Mouse (Mus musculus): ENCODE measurements around the gene Ctnnd2. TPM values are rescaled to one million over a fixed set of nuclear protein-coding genes. Genes with fewer than 3 reads are reported as not detected.

Gene Ctnnd2
- polyA plus RNA-seq, 1 experiment from 2014 or later = 1.0 TPM

DNA sequence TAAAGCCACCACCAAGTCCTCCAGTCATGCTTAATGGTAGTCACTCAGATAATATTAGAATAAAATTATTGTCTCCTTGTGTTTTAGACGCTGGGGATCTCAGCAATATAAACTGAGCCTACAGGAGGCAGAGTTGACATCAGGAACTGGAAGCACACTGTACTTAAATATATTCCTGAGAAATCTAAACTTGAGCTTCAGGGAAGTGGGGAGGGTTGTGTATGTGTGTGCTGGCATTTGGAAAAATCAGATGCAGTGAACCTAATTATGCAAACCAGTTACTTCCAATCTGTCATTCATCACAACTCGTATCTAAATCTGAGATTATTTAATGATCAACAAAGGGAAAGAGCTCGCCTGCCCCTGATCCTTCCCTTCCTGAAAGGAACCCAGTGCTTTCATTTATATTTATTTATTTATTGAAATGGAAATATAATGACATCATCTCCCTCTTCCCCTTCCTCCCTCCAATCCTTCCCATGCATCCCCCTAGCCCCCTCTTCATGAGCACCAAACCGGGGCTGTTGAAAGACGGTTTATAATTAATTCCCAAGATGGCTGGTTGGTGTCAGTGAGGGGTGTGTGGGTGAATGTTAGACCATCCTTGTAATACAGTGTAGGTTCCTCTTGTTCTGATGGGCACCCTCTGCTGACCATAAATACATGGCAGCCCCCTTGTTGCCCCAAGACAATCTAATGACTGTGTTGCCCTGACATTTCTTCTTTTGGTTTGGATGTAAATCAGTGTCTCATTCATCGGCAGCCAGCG lies 495.6 kb downstream of the Ctnnd2 start:
- TF ChIP-seq CTCF (IDR thresholded peaks at IDR 0.05; ENCODE audit: low read depth) = no peak
- Histone ChIP-seq H3K27ac (ENCODE audit: low read depth, low read length) (no peak overlapping the region), H3K4me1 (replicated peaks; ENCODE audit: control insufficient read depth, insufficient read depth, low read length) (no peaks in the 10 kb centered on the region), H3K4me3 (ENCODE audit: low read depth, low read length) (no peak overlapping the region), H3K27me3 (replicated peaks; ENCODE audit: control insufficient read depth, insufficient read depth, low read length) (no peaks in the 10 kb centered on the region), H3K4me2 (replicated peaks; ENCODE audit: low read depth) (no peak overlapping the region), H3K36me3 (ENCODE audit: control insufficient read depth, insufficient read depth) (no peaks in the 10 kb centered on the region), H3K9ac (ENCODE audit: low read depth, low read length) (no peak overlapping the region), H3K9me3 (ENCODE audit: control insufficient read depth) (no peaks in the 10 kb centered on the region)
- WGBS = 80% methylated on average over 7 of the region's 7 CpGs
- ATAC-seq = no peak

DNA sequence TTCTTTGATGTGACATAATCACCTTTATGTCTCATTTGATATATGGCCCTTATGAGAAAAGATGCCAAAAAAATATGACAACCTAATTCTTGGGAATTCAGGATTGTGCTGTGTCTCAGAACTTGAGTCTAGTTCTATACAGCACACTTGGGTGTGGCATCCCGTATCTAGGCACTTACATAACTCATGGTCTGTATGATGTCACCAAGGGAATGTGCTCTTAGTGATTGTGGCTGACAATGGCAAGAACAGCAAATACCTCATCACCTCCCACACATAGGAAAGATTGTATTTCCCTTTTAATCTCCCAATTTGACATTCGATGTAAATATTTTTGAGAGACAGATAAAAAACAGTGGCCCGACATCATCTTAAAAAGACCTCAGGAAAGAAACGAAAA lies 509.5 kb downstream of the Ctnnd2 start:
- H3K36me3 ChIP-seq (ENCODE audit: control insufficient read depth, insufficient read depth) = no peaks in the 10 kb centered on the region
- H3K4me3 ChIP-seq (ENCODE audit: low read depth, low read length) = no peak overlapping the region
- WGBS = 76% methylated on average over 4 of the region's 4 CpGs
- no peak for ATAC-seq
- no peak overlapping the region for H3K9ac ChIP-seq (ENCODE audit: low read depth, low read length)
- no peaks in the 10 kb centered on the region for H3K27me3 ChIP-seq (replicated peaks; ENCODE audit: control insufficient read depth, insufficient read depth, low read length)
- H3K9me3 ChIP-seq (ENCODE audit: control insufficient read depth) = no peaks in the 10 kb centered on the region
- H3K4me1 ChIP-seq (replicated peaks; ENCODE audit: control insufficient read depth, insufficient read depth, low read length) = no peaks in the 10 kb centered on the region
- H3K4me2 ChIP-seq (replicated peaks; ENCODE audit: low read depth) = no peak overlapping the region
- H3K27ac ChIP-seq (ENCODE audit: low read depth, low read length) = no peak overlapping the region
- TF ChIP-seq CTCF (IDR thresholded peaks at IDR 0.05; ENCODE audit: low read depth) = no peak

DNA sequence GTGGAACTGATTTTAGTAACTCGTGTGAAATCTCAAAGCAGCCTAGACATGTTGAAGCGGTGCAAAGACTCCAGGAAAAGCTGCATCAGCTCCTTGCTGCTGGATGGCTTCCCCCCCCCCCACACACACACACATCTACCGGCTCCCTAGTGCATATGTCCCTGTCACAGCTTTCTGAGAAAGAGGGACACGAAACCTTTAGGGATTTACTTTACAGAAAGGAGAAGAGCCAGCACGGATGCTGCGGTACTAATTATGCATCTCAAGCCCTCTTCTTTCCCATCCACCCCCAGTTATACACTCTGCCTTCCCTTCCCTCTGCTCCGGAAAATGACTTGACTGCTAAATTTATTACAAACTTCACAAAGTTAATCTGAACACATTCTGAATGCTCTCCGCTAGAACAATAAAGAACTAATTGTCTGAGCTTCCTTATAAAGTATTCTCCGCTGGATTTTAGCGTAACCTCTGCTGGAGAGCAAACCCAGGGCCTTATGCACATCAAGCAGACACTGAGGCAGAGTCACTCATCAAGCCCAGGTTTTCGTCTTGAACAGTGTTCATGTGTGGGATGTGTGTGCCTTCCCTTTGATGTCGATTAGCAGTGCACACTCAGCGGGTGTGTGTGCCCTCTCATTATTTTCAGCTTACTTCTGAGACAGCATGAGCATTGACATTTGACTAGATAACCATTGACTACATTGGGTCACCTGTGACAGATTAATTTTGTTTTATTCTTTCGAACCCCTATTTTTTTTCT lies 510.1 kb downstream of the Ctnnd2 start:
- Histone ChIP-seq H3K9me3 (ENCODE audit: control insufficient read depth) (no peaks in the 10 kb centered on the region), H3K4me2 (replicated peaks; ENCODE audit: low read depth) (no peak overlapping the region), H3K9ac (ENCODE audit: low read depth, low read length) (no peak overlapping the region), H3K27ac (ENCODE audit: low read depth, low read length) (no peak overlapping the region), H3K27me3 (replicated peaks; ENCODE audit: control insufficient read depth, insufficient read depth, low read length) (no peaks in the 10 kb centered on the region), H3K4me3 (ENCODE audit: low read depth, low read length) (no peak overlapping the region), H3K4me1 (replicated peaks; ENCODE audit: control insufficient read depth, insufficient read depth, low read length) (no peaks in the 10 kb centered on the region), H3K36me3 (ENCODE audit: control insufficient read depth, insufficient read depth) (no peaks in the 10 kb centered on the region)
- no peak for TF ChIP-seq CTCF (IDR thresholded peaks at IDR 0.05; ENCODE audit: low read depth)
- WGBS = 84% methylated on average over 14 of the region's 14 CpGs
- no peak for ATAC-seq

DNA sequence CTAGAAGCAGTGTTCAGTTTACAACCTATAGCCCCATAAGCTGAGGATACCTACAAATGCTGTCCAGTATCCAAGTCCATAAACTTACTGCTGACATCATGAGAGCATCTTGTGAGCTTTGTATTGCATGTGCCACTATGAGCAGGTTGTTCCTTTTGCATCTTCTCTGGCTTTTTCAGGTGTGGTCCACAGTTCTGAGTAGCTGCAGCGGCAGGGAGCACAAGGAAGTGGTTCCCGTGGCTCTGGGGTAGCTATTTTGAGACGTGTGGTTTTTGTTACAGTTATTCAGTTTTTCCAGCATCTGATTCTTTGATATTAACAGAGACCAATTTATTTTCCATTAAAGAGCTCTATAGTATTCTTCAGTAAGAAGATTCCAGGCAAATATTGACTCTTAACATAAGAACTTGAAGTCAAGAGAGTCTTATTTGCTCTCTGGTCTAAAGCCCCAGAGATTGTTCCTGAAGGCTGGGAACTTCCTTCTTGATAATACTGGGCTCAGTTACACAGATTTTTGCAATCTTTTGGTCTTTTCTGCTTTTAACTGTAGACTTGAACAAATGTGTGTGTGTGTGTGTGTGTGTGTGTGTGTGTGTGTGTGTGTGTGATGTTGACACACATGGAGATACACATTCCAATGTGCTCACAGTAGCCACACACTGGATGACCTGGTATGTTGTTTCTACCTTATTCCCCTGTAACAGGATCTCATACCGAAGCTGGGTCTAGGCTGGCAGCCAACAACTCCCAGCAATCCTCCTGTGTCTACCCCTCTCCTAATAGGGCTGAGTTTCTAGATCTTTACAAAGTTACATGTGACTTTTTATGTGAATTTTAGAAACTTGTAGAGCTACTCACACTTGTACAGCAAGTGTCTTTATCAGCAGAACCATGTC lies 514.1 kb downstream of the Ctnnd2 start:
- Histone ChIP-seq H3K4me2 (replicated peaks; ENCODE audit: low read depth) (no peak overlapping the region), H3K9me3 (ENCODE audit: control insufficient read depth) (no peaks in the 10 kb centered on the region), H3K27ac (ENCODE audit: low read depth, low read length) (no peak overlapping the region), H3K36me3 (ENCODE audit: control insufficient read depth, insufficient read depth) (no peaks in the 10 kb centered on the region), H3K4me1 (replicated peaks; ENCODE audit: control insufficient read depth, insufficient read depth, low read length) (no peaks in the 10 kb centered on the region), H3K4me3 (ENCODE audit: low read depth, low read length) (no peak overlapping the region), H3K27me3 (replicated peaks; ENCODE audit: control insufficient read depth, insufficient read depth, low read length) (no peaks in the 10 kb centered on the region), H3K9ac (ENCODE audit: low read depth, low read length) (no peak overlapping the region)
- 72% methylated on average over 4 of the region's 4 CpGs for whole genome bisulfite sequencing
- no peak for ATAC-seq
- TF ChIP-seq CTCF (IDR thresholded peaks at IDR 0.05; ENCODE audit: low read depth) = no peak

DNA sequence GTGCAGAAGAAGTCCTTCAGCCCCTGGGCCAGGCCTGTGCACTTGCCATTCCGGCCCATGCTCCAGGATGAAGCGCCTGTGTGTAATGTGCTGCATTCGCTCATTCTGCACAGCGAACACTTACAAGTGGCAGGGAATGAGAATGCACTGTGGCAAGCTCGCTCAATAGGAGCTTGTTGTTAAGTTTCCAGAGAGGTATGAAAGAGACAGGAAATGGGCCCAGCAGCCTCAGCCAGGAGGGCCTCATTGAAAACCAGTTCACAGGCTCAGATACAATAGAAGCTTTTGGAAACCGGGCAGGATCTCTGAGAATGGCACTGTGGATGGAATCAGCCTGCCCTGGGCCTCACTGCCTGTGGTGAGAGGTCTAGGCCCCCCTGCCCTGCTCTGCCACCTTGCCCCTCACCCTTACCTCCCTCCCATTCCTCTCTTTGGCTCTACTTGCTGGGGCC lies 521.4 kb downstream of the Ctnnd2 start:
- no peak overlapping the region for H3K9ac ChIP-seq (ENCODE audit: low read depth, low read length)
- no peaks in the 10 kb centered on the region for H3K36me3 ChIP-seq (ENCODE audit: control insufficient read depth, insufficient read depth)
- TF ChIP-seq CTCF (IDR thresholded peaks at IDR 0.05; ENCODE audit: low read depth) = no peak
- no peak overlapping the region for H3K27ac ChIP-seq (ENCODE audit: low read depth, low read length)
- H3K4me1 ChIP-seq (replicated peaks; ENCODE audit: control insufficient read depth, insufficient read depth, low read length) = no peaks in the 10 kb centered on the region
- no peaks in the 10 kb centered on the region for H3K9me3 ChIP-seq (ENCODE audit: control insufficient read depth)
- no peak overlapping the region for H3K4me3 ChIP-seq (ENCODE audit: low read depth, low read length)
- 78% methylated on average over 6 of the region's 6 CpGs for WGBS
- no peak overlapping the region for H3K4me2 ChIP-seq (replicated peaks; ENCODE audit: low read depth)
- no peaks in the 10 kb centered on the region for H3K27me3 ChIP-seq (replicated peaks; ENCODE audit: control insufficient read depth, insufficient read depth, low read length)
- ATAC-seq = no peak

DNA sequence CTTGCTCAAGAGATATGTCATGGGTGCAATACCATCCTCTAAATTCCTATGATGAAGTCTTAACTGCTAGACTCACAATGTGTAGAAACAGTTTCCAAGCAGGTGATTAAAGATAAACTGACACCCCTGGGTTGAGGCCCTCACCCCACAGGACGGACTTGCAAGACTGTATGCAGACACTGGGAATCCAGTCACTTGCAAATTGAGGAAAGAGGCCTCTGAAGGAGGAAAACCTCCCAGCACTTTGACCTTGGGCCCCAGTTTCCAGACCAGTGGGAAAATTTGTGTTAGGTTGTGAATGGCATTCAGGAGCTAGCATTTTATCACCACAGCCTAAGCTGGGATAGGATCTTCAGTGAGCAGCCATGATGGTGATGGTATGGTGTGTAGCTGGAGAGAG lies 521.9 kb downstream of the Ctnnd2 start:
- no peaks in the 10 kb centered on the region for H3K4me1 ChIP-seq (replicated peaks; ENCODE audit: control insufficient read depth, insufficient read depth, low read length)
- H3K4me2 ChIP-seq (replicated peaks; ENCODE audit: low read depth) = no peak overlapping the region
- no peak overlapping the region for H3K27ac ChIP-seq (ENCODE audit: low read depth, low read length)
- H3K9me3 ChIP-seq (ENCODE audit: control insufficient read depth) = no peaks in the 10 kb centered on the region
- no peaks in the 10 kb centered on the region for H3K27me3 ChIP-seq (replicated peaks; ENCODE audit: control insufficient read depth, insufficient read depth, low read length)
- no peak overlapping the region for H3K9ac ChIP-seq (ENCODE audit: low read depth, low read length)
- no peaks in the 10 kb centered on the region for H3K36me3 ChIP-seq (ENCODE audit: control insufficient read depth, insufficient read depth)
- no peak for ATAC-seq
- no peak overlapping the region for H3K4me3 ChIP-seq (ENCODE audit: low read depth, low read length)
- 71% methylated on average over 1 of the region's 1 CpGs for WGBS
- no peak for TF ChIP-seq CTCF (IDR thresholded peaks at IDR 0.05; ENCODE audit: low read depth)

Data from intestine, postnatal 0 days (tissue).